Mouse (Mus musculus): ENCODE results near the gene Gm7029.
"Not testable (repeated sequence)": the region's sequence is repeated elsewhere in the genome, so short reads cannot be mapped to it uniquely, and the experiment has no call there.

- not testable (repeated sequence) for TF ChIP-seq CTCF (IDR thresholded peaks at IDR 0.05; ENCODE audit: low read depth, low read length); POLR2A (IDR thresholded peaks at IDR 0.05; ENCODE audit: extremely low read depth, insufficient read depth, low read length)
Observed at GRCm38 (mm10) chr17:33891892-33892291, 18.3 kb downstream of the Gm7029 start.

Measured in liver, adult 2 months (tissue).